Mouse (Mus musculus) hindbrain, embryonic 14.5 days (tissue): Measurements from ENCODE around the gene Itpkb. TPM values are rescaled to one million over a fixed set of nuclear protein-coding genes. Genes with fewer than 3 reads are reported as not detected.
"Not testable (repeated sequence)": the region's sequence is repeated elsewhere in the genome, so short reads cannot be mapped to it uniquely, and the experiment has no call there.

Experiments used
- ATAC-seq: fragments of 200-750 bp; cut with Nextera tagmentation; 2 replicates; pipeline ENCODE4 v1.8.0; 2017; ENCODE audit warnings: moderate number of reproducible peaks, mild to moderate bottlenecking, moderate TSS enrichment, moderate library complexity; ENCODE audit not compliant: low FRiP score
- DNase-seq: peaks from one replicate; pipeline ENCODE4 v3.0.0-alpha.2; 2015; ENCODE audit warnings: low spot score
- H3K27ac ChIP-seq: fragments of 300-500 bp; sonication (generic); 2 replicates; pipeline ENCODE4 v1.5.1; 2014; ENCODE audit warnings: mild to moderate bottlenecking, moderate library complexity
- H3K27me3 ChIP-seq: fragments of 300-500 bp; sonication (generic); 2 replicates; pipeline ENCODE4 v1.6.1; 2014; ENCODE audit warnings: mild to moderate bottlenecking, low read length, mixed read lengths; ENCODE audit not compliant: control insufficient read depth, insufficient read depth
- H3K36me3 ChIP-seq: fragments of 300-500 bp; sonication (generic); replicated peaks from 2 replicates; pipeline ENCODE4 v1.6.1; 2014; ENCODE audit not compliant: control insufficient read depth, insufficient read depth
- H3K4me1 ChIP-seq: fragments of 300-500 bp; sonication (generic); replicated peaks from 2 replicates; pipeline ENCODE4 v1.6.1; 2014; ENCODE audit warnings: antibody characterized with exemption, low read length, mixed read lengths; ENCODE audit not compliant: control insufficient read depth, insufficient read depth
- H3K4me2 ChIP-seq: fragments of 300-500 bp; sonication (generic); replicated peaks from 2 replicates; pipeline ENCODE4 v1.6.1; 2014; ENCODE audit warnings: mild to moderate bottlenecking, moderate library complexity
- H3K4me3 ChIP-seq: fragments of 300-500 bp; sonication (generic); replicated peaks from 2 replicates; pipeline ENCODE4 v1.5.1; 2014; ENCODE audit warnings: mild to moderate bottlenecking, low read length
- H3K9ac ChIP-seq: fragments of 300-500 bp; sonication (generic); 2 replicates; pipeline ENCODE4 v1.6.1; 2014
- H3K9me3 ChIP-seq: fragments of 300-500 bp; sonication (generic); 2 replicates; pipeline ENCODE4 v1.6.1; 2016; ENCODE audit warnings: low read length; ENCODE audit not compliant: control insufficient read depth
- WGBS: fragments of 180-500 bp; shearing (Covaris S2); extraction: QIAGEN DNeasy Blood & Tissue Kit; methylation state at CpG from one replicate; pipeline ENCODE4 v1.1.7; 2014; 5-methylcytosine and 5-hydroxymethylcytosine counted together
- polyA plus RNA-seq: library from polyadenylated mRNA; unstranded; fragments of >200 nt; fragmentation: Nextera tagmentation; extraction: Ambion mirVana; gene quantifications from 2 replicates; pipeline ENCODE4 v1.2.1, GENCODE M21; 2014

Gene Itpkb
- polyA plus RNA-seq, 1 experiment from 2014 or later, result 3.0 TPM

DNA sequence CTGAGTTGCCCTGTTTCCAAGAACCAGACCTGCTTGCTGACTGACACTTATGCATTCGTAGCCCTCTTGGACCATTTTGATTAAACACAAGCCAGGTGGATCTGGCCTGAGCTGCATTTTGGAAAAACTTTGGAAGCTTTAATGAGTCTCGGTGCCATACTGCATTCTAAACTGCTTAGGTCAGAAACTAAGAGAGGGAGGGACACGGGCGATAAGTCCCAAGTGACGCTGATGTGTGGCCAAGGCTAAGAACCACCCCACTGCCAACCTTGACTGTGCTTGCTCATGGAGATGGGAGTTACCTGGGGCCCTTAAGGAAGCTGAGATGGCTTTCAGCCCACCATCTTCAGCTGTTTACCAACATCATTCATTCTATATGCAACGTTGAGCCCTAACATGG lies 55.0 kb downstream of the Itpkb start:
- 90% methylated on average over 6 of the region's 6 CpGs for WGBS

DNA sequence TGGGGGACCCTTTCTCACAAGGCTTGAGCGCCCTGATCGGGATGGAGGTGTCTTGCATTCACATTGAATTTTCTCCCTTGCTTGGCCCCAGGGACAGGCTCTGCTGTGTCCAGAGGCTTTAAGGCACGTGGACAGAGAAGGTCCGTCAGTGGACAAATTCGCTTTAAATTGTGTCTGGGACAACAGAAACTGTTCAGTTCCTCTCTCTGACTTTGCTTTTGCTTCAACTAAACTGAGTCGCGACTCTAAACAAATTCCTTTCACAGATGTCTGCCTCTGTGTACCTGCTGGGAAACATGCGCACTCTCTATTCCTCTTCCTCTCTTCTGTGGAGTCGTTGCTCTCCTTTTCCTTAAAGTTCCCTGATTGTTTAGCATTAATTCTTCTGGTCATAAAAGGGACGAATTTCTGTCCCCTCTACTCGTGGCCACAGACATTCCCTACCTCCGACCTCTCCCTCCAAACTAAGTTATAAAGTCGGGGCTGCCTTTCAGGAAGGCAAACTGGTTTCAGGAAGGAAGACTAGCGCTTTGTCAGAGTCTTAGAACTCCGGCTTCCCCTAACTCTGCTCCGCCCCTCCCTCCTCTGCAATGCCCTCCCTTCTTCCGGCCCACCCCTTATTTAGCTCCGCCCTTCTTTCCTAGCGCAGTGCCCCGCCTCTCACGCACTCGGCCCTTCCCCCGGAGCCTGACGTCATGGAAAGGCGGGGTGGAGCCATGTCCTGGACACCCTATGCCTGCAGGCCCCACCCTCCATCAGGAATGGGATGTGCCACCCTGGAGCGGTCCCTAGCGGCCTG lies 56.9 kb downstream of the Itpkb start:
- 1% methylated on average over 27 of the region's 27 CpGs for WGBS
- H3K27ac ChIP-seq, result peak overlapping the region; percentile 52
- H3K27me3 ChIP-seq, result no peaks in the 10 kb centered on the region
- DNase-seq (peak; percentile 96), ATAC-seq (peak; percentile 98)
- H3K4me3 ChIP-seq, result peak overlapping the region; percentile 26
- peak overlapping the region; percentile 37 for H3K9ac ChIP-seq
- peak overlapping the region; percentile 55 for H3K4me2 ChIP-seq
- H3K36me3 ChIP-seq, result no peaks in the 10 kb centered on the region
- peaks cover 13% of the 10 kb centered on the region; the same call in 1 of the 2 replicates for H3K4me1 ChIP-seq
- no peaks in the 10 kb centered on the region for H3K9me3 ChIP-seq

More for the DNA sequence above, 55.0 kb downstream of the Itpkb start:
- Histone ChIP-seq H3K36me3 (no peaks in the 10 kb centered on the region), H3K4me3 (no peak overlapping the region), H3K27me3 (no peaks in the 10 kb centered on the region), H3K9me3 (no peaks in the 10 kb centered on the region), H3K4me2 (no peak overlapping the region), H3K27ac (no peak overlapping the region), H3K4me1 (peaks cover 13% of the 10 kb centered on the region; the same call in 1 of the 2 replicates), H3K9ac (no peak overlapping the region)
- no peak for DNase-seq
- no peak for ATAC-seq

DNA sequence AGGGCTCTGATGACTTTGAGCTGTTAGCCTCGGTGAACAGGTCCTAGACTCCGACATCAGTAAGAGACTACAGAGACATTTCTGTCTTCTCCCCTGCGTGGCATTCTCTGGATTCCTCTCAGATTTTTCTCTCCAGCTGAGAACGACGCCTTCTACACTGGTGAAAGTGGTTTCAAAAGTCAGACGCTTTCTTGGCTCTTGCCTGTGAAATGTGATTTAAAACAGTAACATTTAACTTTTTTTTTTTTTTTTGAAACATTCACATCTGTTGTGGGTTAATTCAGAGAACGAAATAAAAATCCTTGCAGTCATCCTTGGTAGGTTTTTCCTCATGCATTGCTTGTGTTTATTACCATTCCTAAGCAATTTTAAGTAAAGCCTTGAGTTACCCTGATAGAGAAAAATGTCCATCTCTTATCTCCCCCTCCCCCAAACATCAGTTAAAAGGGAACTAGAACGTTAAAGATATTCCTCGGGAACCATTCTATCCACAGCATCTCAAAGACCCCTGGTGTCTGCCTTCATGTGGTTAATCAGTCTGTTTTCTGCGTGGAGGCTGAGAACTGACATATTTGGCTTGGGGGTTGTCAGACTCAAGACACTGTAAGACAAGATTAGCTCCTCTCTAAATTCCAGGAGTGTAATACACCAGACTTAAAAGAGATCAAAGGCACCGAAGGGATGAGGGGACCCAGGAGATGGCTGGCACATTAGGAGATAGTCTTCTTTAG lies 57.6 kb downstream of the Itpkb start:
- Histone ChIP-seq H3K4me3 (peak overlapping the region; percentile 26), H3K27me3 (no peaks in the 10 kb centered on the region), H3K4me2 (peak overlapping the region; percentile 55), H3K4me1 (peaks cover 13% of the 10 kb centered on the region; the same call in 1 of the 2 replicates), H3K36me3 (no peaks in the 10 kb centered on the region), H3K9ac (peak overlapping the region; percentile 37; the same call in 1 of the 2 replicates), H3K9me3 (no peaks in the 10 kb centered on the region), H3K27ac (peak overlapping the region; percentile 52)
- DNase-seq (no peak), ATAC-seq (no peak)
- 17% methylated on average over 11 of the region's 11 CpGs for WGBS

DNA sequence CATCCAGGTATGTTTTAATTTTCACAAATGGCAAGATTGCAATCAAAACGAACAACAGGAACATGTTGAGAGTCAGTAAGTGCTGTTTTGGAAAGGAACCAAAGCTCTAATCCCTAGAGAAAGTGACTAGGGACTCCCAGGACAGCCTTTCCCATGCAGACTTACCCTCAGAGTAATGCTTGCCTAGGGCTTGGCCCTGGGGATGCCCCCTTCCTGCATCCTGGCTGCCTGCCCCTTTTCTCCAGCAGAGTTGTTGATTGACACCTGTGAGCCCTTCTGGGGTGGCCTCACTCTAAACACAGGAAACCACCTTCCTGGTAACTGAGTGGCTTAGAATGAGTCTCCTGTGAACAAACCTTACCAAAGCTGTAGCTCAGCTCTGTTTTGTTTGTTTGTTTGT lies 58.2 kb downstream of the Itpkb start:
- no peaks in the 10 kb centered on the region for H3K27me3 ChIP-seq
- no peaks in the 10 kb centered on the region for H3K36me3 ChIP-seq
- H3K9me3 ChIP-seq, result no peaks in the 10 kb centered on the region
- peak overlapping the region; percentile 37; the same call in 1 of the 2 replicates for H3K9ac ChIP-seq
- DNase-seq (no peak), ATAC-seq (no peak)
- 50% methylated on average over 1 of the region's 1 CpGs for WGBS
- H3K4me1 ChIP-seq, result peaks cover 13% of the 10 kb centered on the region; the same call in 1 of the 2 replicates
- H3K27ac ChIP-seq, result peak overlapping the region; percentile 52
- H3K4me3 ChIP-seq, result no peak overlapping the region
- 0 out of 2 replicates have a peak overlapping the region, but pooled peaks have one; percentile 55 for H3K4me2 ChIP-seq

DNA sequence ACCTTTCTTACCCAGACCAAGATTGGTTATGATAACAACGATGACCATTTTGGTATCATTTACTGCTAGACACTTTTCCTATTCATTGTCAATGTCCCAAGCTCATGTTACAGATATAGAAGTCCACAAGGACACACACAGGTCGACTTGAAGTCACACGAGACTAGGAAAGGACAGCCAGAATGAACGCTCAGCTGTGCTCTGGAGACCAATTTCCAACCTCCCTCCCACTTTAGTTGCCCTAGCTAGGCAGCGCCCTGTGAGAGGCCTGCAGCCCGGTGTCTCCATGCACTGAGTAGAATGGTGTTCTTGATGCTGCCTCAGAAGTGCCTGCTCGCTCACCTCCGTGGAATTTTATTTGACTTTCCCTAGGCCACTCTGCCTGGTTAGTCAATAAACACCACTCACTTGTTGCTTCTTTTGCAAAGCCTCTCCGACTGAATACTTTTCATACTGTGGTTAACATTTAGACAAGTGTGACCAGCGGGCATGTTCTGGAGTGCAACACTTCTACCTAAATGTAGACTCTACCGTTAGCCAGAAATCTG lies 59.0 kb downstream of the Itpkb start:
- not testable (repeated sequence) for H3K9me3 ChIP-seq, H3K4me3 ChIP-seq, H3K36me3 ChIP-seq, H3K27me3 ChIP-seq, H3K4me2 ChIP-seq, DNase-seq, H3K27ac ChIP-seq, H3K9ac ChIP-seq, ATAC-seq
- H3K4me1 ChIP-seq, result peaks cover 13% of the 10 kb centered on the region; the same call in 1 of the 2 replicates
- 89% methylated on average over 11 of the region's 11 CpGs for WGBS

DNA sequence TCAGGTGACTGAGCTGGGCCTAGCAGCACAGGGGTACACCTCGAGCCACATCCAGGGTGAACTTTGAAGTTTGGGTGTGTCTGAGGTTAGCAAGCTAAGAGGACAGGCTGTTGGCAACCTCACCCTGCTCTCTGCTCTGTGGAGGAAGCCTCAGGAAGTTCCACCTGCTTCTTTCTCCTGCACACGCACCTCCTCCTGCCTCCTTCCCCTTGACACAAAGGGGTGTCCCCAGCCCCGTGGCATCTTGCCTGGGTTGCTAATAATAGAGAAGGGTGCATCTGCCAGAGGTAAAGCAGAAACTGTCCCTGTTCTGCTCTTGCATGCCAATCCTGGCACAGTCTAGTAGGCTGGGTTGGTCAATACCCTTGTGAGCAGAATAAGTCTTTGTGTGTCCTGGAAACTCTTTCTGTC lies 60.0 kb downstream of the Itpkb start:
- no peak overlapping the region for H3K4me2 ChIP-seq
- H3K27me3 ChIP-seq, result no peaks in the 10 kb centered on the region
- H3K4me3 ChIP-seq, result no peak overlapping the region
- no peaks in the 10 kb centered on the region for H3K36me3 ChIP-seq
- H3K9me3 ChIP-seq, result no peaks in the 10 kb centered on the region
- no peak for DNase-seq
- H3K4me1 ChIP-seq, result peaks cover 13% of the 10 kb centered on the region; the same call in 1 of the 2 replicates
- 69% methylated on average over 3 of the region's 3 CpGs for WGBS
- no peak overlapping the region for H3K27ac ChIP-seq
- H3K9ac ChIP-seq, result no peak overlapping the region
- ATAC-seq, result no peak

DNA sequence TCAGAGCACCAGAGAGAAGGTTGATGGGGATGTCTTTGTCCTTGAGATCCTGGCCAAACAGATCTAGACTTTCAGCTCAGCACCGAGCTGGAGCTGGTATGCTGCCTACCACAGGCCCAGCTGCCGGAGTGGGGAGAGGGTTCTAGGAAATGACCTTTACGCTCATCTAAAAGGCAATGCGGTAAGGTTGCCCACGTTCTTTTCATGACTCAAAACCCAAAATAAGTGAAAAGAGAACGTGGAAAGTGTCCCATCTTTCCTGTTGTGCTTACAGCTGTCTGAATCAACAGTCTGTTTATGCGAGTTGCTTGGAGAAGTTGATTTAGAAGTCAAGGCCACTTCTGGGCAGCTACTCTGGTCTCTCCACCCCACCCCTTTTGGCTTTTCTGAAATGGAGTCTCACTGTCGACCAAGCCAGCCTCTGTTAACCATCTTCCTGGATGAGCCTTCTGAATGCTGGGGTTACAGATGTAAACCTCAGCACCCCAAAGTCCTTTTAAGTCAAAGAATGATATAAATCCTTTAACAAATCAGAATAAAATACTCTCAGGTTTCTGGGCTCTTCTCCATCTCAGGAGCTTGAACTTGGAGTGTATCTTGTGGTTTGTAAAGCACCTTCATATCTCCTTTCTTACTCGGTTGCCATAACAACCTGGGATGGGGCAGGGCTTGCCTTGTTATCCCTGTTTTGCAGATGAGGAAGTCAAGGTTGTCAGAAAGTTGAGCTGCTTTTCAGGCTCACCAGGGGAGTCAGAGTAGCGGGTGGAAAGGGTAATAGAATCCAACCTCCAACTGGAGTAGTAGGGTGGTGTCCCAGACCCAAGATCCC lies 60.7 kb downstream of the Itpkb start:
- H3K4me3 ChIP-seq, result no peak overlapping the region
- WGBS, result 83% methylated on average over 10 of the region's 10 CpGs
- no peaks in the 10 kb centered on the region for H3K36me3 ChIP-seq
- no peak overlapping the region for H3K9ac ChIP-seq
- no peak for ATAC-seq
- no peak overlapping the region for H3K4me2 ChIP-seq
- no peaks in the 10 kb centered on the region for H3K9me3 ChIP-seq
- DNase-seq, result no peak
- H3K4me1 ChIP-seq, result peaks cover 13% of the 10 kb centered on the region; the same call in 1 of the 2 replicates
- no peaks in the 10 kb centered on the region for H3K27me3 ChIP-seq
- no peak overlapping the region for H3K27ac ChIP-seq

DNA sequence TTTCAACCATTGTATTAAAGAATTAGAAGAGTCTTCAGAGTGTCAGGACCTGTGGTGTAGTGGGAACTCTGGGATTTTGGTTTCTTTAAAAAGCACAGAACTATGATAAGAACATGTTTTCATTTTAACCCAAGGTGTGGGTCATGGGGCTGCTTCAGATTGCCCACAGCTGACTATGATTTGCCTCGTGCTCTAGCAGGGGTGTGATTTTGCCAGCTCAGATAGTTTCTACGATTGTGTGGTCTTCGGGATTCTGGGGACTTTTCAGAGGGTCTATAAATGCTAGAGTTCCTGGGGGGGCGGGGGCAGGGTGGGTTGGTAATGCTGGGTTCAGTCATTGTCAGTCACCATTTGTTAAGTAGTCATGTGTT lies 61.3 kb downstream of the Itpkb start:
- Histone ChIP-seq H3K27me3 (no peaks in the 10 kb centered on the region), H3K27ac (no peak overlapping the region), H3K9me3 (no peaks in the 10 kb centered on the region), H3K36me3 (no peaks in the 10 kb centered on the region), H3K4me2 (no peak overlapping the region), H3K4me3 (no peak overlapping the region), H3K4me1 (peaks cover 13% of the 10 kb centered on the region; the same call in 1 of the 2 replicates), H3K9ac (no peak overlapping the region)
- no peak for ATAC-seq
- no peak for DNase-seq
- WGBS, result 91% methylated on average over 4 of the region's 4 CpGs
